Mouse (Mus musculus): ENCODE results near the gene Lrp6.

- TF ChIP-seq CTCF (conservative IDR thresholded peaks at IDR 0.05; ENCODE audit: low read length): no peak
- TF ChIP-seq POU5F1 (IDR thresholded peaks at IDR 0.05; ENCODE audit: borderline replicate concordance, low read length): no peak
- TF ChIP-seq NANOG (IDR thresholded peaks at IDR 0.05; ENCODE audit: borderline replicate concordance, low read length): no peak
Observed at GRCm38 (mm10) chr6:134557043-134557442, 9.7 kb downstream of the Lrp6 start.
